Mouse (Mus musculus) heart, postnatal 0 days (tissue): ENCODE data around the gene Gm10518.

Experiments
- CTCF ChIP-seq: IDR thresholded peaks from 2 replicates; pipeline ENCODE4 v1.5.1; 2016; ENCODE audit warnings: antibody characterized with exemption, control low read depth, low read depth
- EP300 ChIP-seq: IDR thresholded peaks from 2 replicates; pipeline ENCODE4 v1.6.1; 2016; ENCODE audit warnings: antibody characterized with exemption, low read depth

DNA sequence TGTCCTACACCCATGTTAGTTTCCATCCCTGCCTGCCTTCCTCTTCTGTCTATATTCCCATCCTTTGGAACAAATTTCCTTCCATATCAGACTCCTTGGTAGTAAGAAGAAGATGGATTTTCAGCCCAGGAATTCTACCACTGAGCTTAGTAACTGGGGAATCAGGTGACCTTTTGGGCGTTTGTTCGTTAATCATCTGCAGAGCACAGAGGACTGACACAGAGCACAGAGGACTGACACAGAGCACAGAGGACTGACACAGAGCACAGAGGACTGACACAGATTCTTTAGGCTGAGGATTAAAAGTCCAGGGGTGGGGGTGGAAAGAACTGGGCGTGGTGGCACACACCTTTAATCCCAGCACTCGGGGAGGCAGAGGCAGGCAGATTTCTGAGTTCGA, 2.6 kb downstream of the Gm10518 start:
- TF ChIP-seq CTCF (no peak), EP300 (no peak)
